Mouse (Mus musculus) bone marrow, adult 2 months (tissue): ENCODE measurements at regions not wholly inside any gene's neighbourhood (a gene's known extent, or its start where the extent isn't known, plus 50 kb on each side); places are given as distances from the start of the nearest gene placed in this dataset.

Source experiments
- CTCF ChIP-seq: fragments of 200-500 bp; IDR thresholded peaks from 2 replicates; pipeline ENCODE4 v1.5.1; 2011; ENCODE audit warnings: low read length, control low read depth; ENCODE audit not compliant: control insufficient read depth, insufficient read depth
- POLR2A ChIP-seq: fragments of 200-500 bp; IDR thresholded peaks from 2 replicates; pipeline ENCODE4 v1.6.1; 2011; ENCODE audit warnings: low read depth, mild to moderate bottlenecking, control low read depth, low read length, borderline replicate concordance; ENCODE audit not compliant: control insufficient read depth

GRCm38 (mm10) chr2:78284806-78285205 lies 338.6 kb upstream of the Cwc22 start:
- TF ChIP-seq CTCF (no peak), POLR2A (no peak)
